Mouse (Mus musculus): Measurements from ENCODE around the gene Greb1. TPM values are rescaled to one million over a fixed set of nuclear protein-coding genes. Genes with fewer than 3 reads are reported as not detected.

Greb1 gene
- total and polyA plus RNA-seq, 3 experiments = 0.87 TPM; not detected in 2

DNA sequence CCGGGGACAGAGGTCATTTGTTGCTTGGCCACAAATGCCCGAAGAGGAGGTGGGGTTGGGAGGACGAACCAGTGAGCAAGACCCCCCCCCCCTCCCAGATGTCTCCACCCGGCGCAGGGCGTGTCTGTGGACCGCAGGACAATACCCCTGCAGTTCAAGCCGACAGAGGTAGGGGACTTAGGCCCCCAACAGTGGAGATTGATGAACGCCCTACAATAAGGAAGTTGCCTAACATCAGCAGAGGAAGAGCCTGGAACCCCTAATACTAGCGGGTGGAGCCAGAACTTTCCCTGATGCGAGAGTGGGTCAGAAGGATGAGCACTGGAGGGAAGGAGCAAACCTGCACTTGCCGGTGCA, 251 bp upstream of the Greb1 start:
- TF ChIP-seq GATA2 (IDR thresholded peaks at IDR 0.05; ENCODE audit: borderline replicate concordance, low read depth, low read length) (no peak), POLR2AphosphoS5 (IDR thresholded peaks at IDR 0.05; ENCODE audit: insufficient replicate concordance, low read depth, low read length) (no peak), CTCF (IDR thresholded peaks at IDR 0.05; ENCODE audit: low read depth, low read length) (no peak), TAL1 (conservative IDR thresholded peaks at IDR 0.05; ENCODE audit: low read depth, low read length) (no peak), GATA1 (IDR thresholded peaks at IDR 0.05; ENCODE audit: borderline replicate concordance, low read length) (no peak)
- Histone ChIP-seq H3K27me3 (ENCODE audit: insufficient read depth, low read length) (peaks cover 10% of the 10 kb centered on the region), H3K4me3 (ENCODE audit: low read depth, low read length) (no peak overlapping the region), H3K36me3 (replicated peaks) (no peaks in the 10 kb centered on the region), H3K9me3 (replicated peaks) (no peaks in the 10 kb centered on the region), H3K4me1 (ENCODE audit: insufficient read depth, low read depth, low read length) (no peaks in the 10 kb centered on the region)
- ATAC-seq (ENCODE audit: extremely low read depth, insufficient number of reproducible peaks, low FRiP score, poor library complexity, severe bottlenecking) = no peak
- no peak for DNase-seq (ENCODE audit: low spot score)

DNA sequence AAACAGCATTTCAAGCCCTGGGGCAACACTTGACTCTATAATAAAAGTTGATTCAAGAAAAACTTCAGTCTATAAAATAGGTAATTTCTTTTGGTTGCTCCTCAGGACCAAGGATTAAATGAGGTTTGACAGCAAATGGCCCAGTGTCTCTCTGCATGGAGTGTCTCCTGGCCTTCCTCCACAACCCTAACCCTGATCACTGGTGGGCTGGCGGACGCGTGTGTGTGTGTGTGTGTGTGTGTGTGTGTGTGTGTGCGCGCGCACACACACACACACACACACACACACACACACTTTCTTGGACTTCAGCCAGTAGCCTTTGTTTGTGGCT, 793 bp downstream of the Greb1 start:
- Histone ChIP-seq H3K9me3 (replicated peaks) (no peaks in the 10 kb centered on the region), H3K4me1 (ENCODE audit: insufficient read depth, low read depth, low read length) (no peaks in the 10 kb centered on the region), H3K4me3 (ENCODE audit: low read depth, low read length) (no peak overlapping the region), H3K27me3 (ENCODE audit: insufficient read depth, low read length) (peaks cover 10% of the 10 kb centered on the region), H3K36me3 (replicated peaks) (no peaks in the 10 kb centered on the region)
- DNase-seq (ENCODE audit: low spot score) = no peak
- no peak for TF ChIP-seq GATA1 (IDR thresholded peaks at IDR 0.05; ENCODE audit: borderline replicate concordance, low read length)
- TF ChIP-seq GATA2 (IDR thresholded peaks at IDR 0.05; ENCODE audit: borderline replicate concordance, low read depth, low read length) = no peak
- no peak for TF ChIP-seq CTCF (IDR thresholded peaks at IDR 0.05; ENCODE audit: low read depth, low read length)
- TF ChIP-seq POLR2AphosphoS5 (IDR thresholded peaks at IDR 0.05; ENCODE audit: insufficient replicate concordance, low read depth, low read length) = no peak
- TF ChIP-seq TAL1 (conservative IDR thresholded peaks at IDR 0.05; ENCODE audit: low read depth, low read length) = no peak
- no peak for ATAC-seq (ENCODE audit: extremely low read depth, insufficient number of reproducible peaks, low FRiP score, poor library complexity, severe bottlenecking)

DNA sequence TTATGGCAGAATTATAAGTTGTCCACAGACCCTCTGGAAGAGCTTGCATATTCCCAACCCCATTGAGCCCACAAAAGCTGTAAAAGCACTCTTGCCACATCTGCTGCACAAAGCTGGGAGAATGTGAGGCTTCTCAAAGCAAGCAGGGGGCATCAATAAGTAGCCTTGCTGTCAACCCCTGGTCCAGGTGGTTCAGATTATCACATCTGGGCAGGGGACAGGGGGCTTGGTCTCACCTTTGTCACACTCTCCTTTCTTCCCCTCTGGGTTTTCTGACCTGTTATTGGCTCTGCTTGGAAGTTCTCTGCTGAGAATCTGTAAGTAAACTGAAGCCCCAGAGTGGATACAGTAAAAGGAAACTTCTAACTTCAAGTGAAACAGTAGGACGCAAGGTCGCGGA, 1.8 kb downstream of the Greb1 start:
- TF ChIP-seq GATA2 (IDR thresholded peaks at IDR 0.05; ENCODE audit: borderline replicate concordance, low read depth, low read length) = no peak
- no peak for TF ChIP-seq CTCF (IDR thresholded peaks at IDR 0.05; ENCODE audit: low read depth, low read length)
- TF ChIP-seq POLR2AphosphoS5 (IDR thresholded peaks at IDR 0.05; ENCODE audit: insufficient replicate concordance, low read depth, low read length) = no peak
- TF ChIP-seq TAL1 (conservative IDR thresholded peaks at IDR 0.05; ENCODE audit: low read depth, low read length) = no peak
- TF ChIP-seq GATA1 (IDR thresholded peaks at IDR 0.05; ENCODE audit: borderline replicate concordance, low read length) = no peak
- ATAC-seq (ENCODE audit: extremely low read depth, insufficient number of reproducible peaks, low FRiP score, poor library complexity, severe bottlenecking) (no peak), DNase-seq (ENCODE audit: low spot score) (no peak)

DNA sequence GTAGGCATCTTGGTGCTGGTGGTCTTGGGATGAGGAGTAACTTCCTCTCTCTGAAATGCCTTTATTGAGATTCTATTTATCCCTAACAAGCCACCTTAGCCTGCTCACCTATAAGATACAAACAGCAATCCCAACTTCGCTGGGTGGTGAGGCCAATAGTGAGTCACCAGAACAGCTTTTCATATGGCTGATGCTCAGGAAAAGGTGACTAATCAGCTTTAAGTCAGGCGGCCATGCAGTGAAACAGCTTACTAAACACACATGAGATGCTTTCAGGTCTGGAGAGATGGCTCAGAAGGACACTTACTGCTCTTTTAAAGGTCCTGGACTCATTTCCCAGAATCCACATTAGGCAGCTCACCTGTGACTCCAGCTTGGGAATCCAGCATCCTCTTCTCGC, 4.9 kb downstream of the Greb1 start:
- H3K27me3 ChIP-seq (ENCODE audit: insufficient read depth, low read length) = peaks cover 7% of the 10 kb centered on the region
- TF ChIP-seq GATA1 (IDR thresholded peaks at IDR 0.05; ENCODE audit: borderline replicate concordance, low read length) (no peak), POLR2AphosphoS5 (IDR thresholded peaks at IDR 0.05; ENCODE audit: insufficient replicate concordance, low read depth, low read length) (no peak), GATA2 (IDR thresholded peaks at IDR 0.05; ENCODE audit: borderline replicate concordance, low read depth, low read length) (no peak)
- H3K36me3 ChIP-seq (replicated peaks) = no peaks in the 10 kb centered on the region
- no peak for ATAC-seq (ENCODE audit: extremely low read depth, insufficient number of reproducible peaks, low FRiP score, poor library complexity, severe bottlenecking)
- no peaks in the 10 kb centered on the region for H3K4me1 ChIP-seq (ENCODE audit: insufficient read depth, low read depth, low read length)
- H3K9me3 ChIP-seq (replicated peaks) = no peaks in the 10 kb centered on the region
- DNase-seq (ENCODE audit: low spot score) = no peak
- H3K4me3 ChIP-seq (ENCODE audit: low read depth, low read length) = no peak overlapping the region

More for the DNA sequence above, 1.8 kb downstream of the Greb1 start:
- Histone ChIP-seq H3K4me1 (ENCODE audit: insufficient read depth, low read depth, low read length) (no peaks in the 10 kb centered on the region), H3K9me3 (replicated peaks) (no peaks in the 10 kb centered on the region), H3K36me3 (replicated peaks) (no peaks in the 10 kb centered on the region), H3K27me3 (ENCODE audit: insufficient read depth, low read length) (peaks cover 10% of the 10 kb centered on the region), H3K4me3 (ENCODE audit: low read depth, low read length) (no peak overlapping the region)

DNA sequence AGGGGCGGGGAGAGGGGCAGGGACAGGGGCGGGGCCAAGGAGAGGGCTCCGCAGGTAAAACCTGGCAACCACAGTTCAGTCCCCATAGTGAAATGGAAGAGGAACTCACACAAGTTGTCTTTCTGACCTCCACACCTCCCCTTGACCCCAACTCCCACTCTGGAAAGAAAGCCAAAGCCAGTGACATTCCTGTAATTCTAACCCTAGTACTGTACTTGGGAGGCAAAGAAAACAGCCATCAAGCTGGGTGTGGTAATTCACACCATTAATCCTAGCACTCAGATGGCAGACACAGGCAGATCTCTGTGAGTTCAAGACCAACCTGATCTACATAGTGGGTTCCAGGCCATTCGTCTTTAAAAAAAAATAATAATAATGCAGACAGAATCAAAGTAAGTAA, 7.3 kb downstream of the Greb1 start:
- H3K9me3 ChIP-seq (replicated peaks) = no peaks in the 10 kb centered on the region
- no peak for DNase-seq (ENCODE audit: low spot score)
- no peaks in the 10 kb centered on the region for H3K4me1 ChIP-seq (ENCODE audit: insufficient read depth, low read depth, low read length)
- peaks cover 5% of the 10 kb centered on the region for H3K27me3 ChIP-seq (ENCODE audit: insufficient read depth, low read length)
- no peak overlapping the region for H3K4me3 ChIP-seq (ENCODE audit: low read depth, low read length)
- TF ChIP-seq TAL1 (conservative IDR thresholded peaks at IDR 0.05; ENCODE audit: low read depth, low read length) (no peak), GATA2 (IDR thresholded peaks at IDR 0.05; ENCODE audit: borderline replicate concordance, low read depth, low read length) (no peak), POLR2AphosphoS5 (IDR thresholded peaks at IDR 0.05; ENCODE audit: insufficient replicate concordance, low read depth, low read length) (no peak), CTCF (IDR thresholded peaks at IDR 0.05; ENCODE audit: low read depth, low read length) (no peak), GATA1 (IDR thresholded peaks at IDR 0.05; ENCODE audit: borderline replicate concordance, low read length) (no peak)
- ATAC-seq (ENCODE audit: extremely low read depth, insufficient number of reproducible peaks, low FRiP score, poor library complexity, severe bottlenecking) = no peak
- H3K36me3 ChIP-seq (replicated peaks) = no peaks in the 10 kb centered on the region

DNA sequence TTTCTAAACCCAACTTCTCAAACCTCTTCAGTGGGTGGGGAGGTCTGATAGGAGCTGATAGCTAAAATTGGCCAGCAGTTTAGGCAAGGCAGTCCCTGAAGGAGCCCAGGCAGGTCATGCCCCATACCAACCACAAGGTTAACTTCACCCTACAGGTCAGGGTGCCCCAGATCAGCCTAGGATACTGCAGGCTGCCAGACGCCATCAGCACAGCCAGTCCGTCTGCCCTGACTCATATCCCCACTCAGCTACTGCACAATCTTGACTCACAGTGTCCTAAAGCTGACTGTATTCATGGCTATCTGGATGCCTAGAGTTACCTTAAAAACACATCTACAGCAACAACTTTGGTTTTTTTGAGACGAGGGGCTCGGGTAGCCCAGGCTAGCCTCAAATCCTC, 10.2 kb downstream of the Greb1 start:
- Histone ChIP-seq H3K4me3 (ENCODE audit: low read depth, low read length) (no peak overlapping the region), H3K27me3 (ENCODE audit: insufficient read depth, low read length) (0 out of 2 replicates have a peak, but pooled peaks cover 6% of the 10 kb centered on the region), H3K36me3 (replicated peaks) (no peaks in the 10 kb centered on the region), H3K9me3 (replicated peaks) (no peaks in the 10 kb centered on the region), H3K4me1 (ENCODE audit: insufficient read depth, low read depth, low read length) (no peaks in the 10 kb centered on the region)
- no peak for ATAC-seq (ENCODE audit: extremely low read depth, insufficient number of reproducible peaks, low FRiP score, poor library complexity, severe bottlenecking)
- TF ChIP-seq CTCF (IDR thresholded peaks at IDR 0.05; ENCODE audit: low read depth, low read length) (no peak), GATA1 (IDR thresholded peaks at IDR 0.05; ENCODE audit: borderline replicate concordance, low read length) (no peak), TAL1 (conservative IDR thresholded peaks at IDR 0.05; ENCODE audit: low read depth, low read length) (no peak), GATA2 (IDR thresholded peaks at IDR 0.05; ENCODE audit: borderline replicate concordance, low read depth, low read length) (no peak), POLR2AphosphoS5 (IDR thresholded peaks at IDR 0.05; ENCODE audit: insufficient replicate concordance, low read depth, low read length) (no peak)
- no peak for DNase-seq (ENCODE audit: low spot score)

DNA sequence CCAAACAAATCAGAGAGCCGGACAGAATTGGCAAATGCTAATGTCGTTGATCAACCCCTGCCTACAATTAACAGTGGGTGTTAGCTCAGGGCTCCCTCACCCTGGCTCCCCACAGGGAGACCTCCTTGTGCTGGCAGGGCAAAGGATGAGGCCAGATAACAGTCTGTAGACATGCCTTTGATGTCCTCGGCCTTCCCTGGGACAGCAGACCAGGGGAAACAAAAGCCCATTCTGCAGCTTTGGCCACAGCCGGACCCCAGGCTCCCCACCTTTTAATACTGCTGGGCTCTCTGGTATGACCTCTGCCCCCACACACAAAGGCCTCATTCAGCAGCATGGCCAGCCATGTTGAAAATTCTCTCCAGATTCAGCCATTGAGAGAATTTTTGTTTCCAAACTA, 10.9 kb downstream of the Greb1 start:
- no peaks in the 10 kb centered on the region for H3K4me1 ChIP-seq (ENCODE audit: insufficient read depth, low read depth, low read length)
- TF ChIP-seq GATA2 (IDR thresholded peaks at IDR 0.05; ENCODE audit: borderline replicate concordance, low read depth, low read length) = no peak
- H3K4me3 ChIP-seq (ENCODE audit: low read depth, low read length) = no peak overlapping the region
- 0 out of 2 replicates have a peak, but pooled peaks cover 6% of the 10 kb centered on the region for H3K27me3 ChIP-seq (ENCODE audit: insufficient read depth, low read length)
- H3K36me3 ChIP-seq (replicated peaks) = no peaks in the 10 kb centered on the region
- no peak for DNase-seq (ENCODE audit: low spot score)
- ATAC-seq (ENCODE audit: extremely low read depth, insufficient number of reproducible peaks, low FRiP score, poor library complexity, severe bottlenecking) = no peak
- no peaks in the 10 kb centered on the region for H3K9me3 ChIP-seq (replicated peaks)

Measured in G1E (cell line).